19 mouse cellular contexts compared by ENCODE assay signal in the genomic region with DNA sequence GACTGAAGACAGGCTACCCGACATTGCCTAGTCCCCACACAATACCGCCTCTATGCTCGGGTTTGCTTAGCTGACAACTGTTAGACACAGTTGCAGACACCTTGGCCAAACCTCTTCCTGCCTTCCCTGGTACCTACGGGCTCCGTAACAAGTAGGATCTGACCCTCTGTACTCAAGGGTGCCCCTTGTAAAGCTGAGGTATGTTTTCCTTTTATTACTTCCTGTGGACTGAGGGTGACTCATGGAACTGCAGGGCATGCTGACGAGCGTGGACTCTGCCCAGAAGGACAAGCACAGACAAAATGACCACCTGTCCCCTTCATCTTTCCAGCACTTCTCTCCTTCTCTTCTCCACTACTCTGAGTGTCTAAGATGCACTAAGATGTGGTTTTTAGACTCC. TPM values are rescaled to one million over a fixed set of nuclear protein-coding genes. Genes with fewer than 3 reads are reported as not detected.
DNase-seq lines count a peak whose midpoint lies in the region; ATAC-seq and TF ChIP-seq lines count a peak whose summit lies in the region.
"Had no signal": no experiment of that assay in that cellular context is flagged by ENCODE, and none has a peak within 500 bp of the region (broad histone marks: within the 10 kb centered on the region; RNA-seq: fewer than 3 reads in every experiment).

No protein-coding gene starts in this region.

- no peak for ATAC-seq in midbrain, embryonic 11.5 days (ENCODE audit: low FRiP score)
- no peak for ATAC-seq in midbrain, embryonic 16.5 days
- ATAC-seq in intestine, postnatal 0 days, result peak; percentile 91
- ATAC-seq: activated CD4-positive, CD25-positive, alpha-beta regulatory T cell, adult 4 months; forebrain, embryonic 14.5 days had no signal

- peak; percentile 59 for DNase-seq in adrenal gland, adult 2 months
- no peak for DNase-seq in adrenal gland, postnatal 4 days (ENCODE audit: low spot score in 2 of 2)
- DNase-seq in midbrain, embryonic 11.5 days (ENCODE audit: low spot score, missing footprints), result peak; percentile 78
- peak; percentile 69 for DNase-seq in yolk sac, embryonic 10.5 days (ENCODE audit: low spot score)
- DNase-seq in embryo, embryonic 10 days (ENCODE audit: low spot score), result no peak
- no peak for DNase-seq in spleen, postnatal 4 days (ENCODE audit: low spot score in 2 of 2)
- DNase-seq: cerebellum, adult 18-20 months; cerebellum, postnatal 36 days; lung, postnatal 14 days; right cerebral cortex, postnatal 14 days had no signal

- no peak overlapping the region for H3K9ac ChIP-seq in midbrain, embryonic 11.5 days (ENCODE audit: low read length)
- no peak overlapping the region for H3K9ac ChIP-seq in midbrain, embryonic 16.5 days (ENCODE audit: low read depth, low read length)
- H3K9ac ChIP-seq in intestine, postnatal 0 days (ENCODE audit: low read depth, low read length), result no peak overlapping the region
- H3K9ac ChIP-seq: heart, embryonic 12.5 days; hindbrain, embryonic 15.5 days; kidney, embryonic 15.5 days had no signal

- no peak for TF ChIP-seq CTCF in intestine, postnatal 0 days (IDR thresholded peaks at IDR 0.05; ENCODE audit: low read depth)

- no peak overlapping the region for H3K4me3 ChIP-seq in midbrain, embryonic 11.5 days (ENCODE audit: low read depth, low read length)
- H3K4me3 ChIP-seq in midbrain, embryonic 16.5 days (ENCODE audit: low read depth, low read length), result no peak overlapping the region
- H3K4me3 ChIP-seq in intestine, postnatal 0 days (ENCODE audit: low read depth, low read length), result no peak overlapping the region
- H3K4me3 ChIP-seq: embryonic facial prominence, embryonic 10.5 days; heart, embryonic 12.5 days; hindbrain, embryonic 15.5 days; kidney, embryonic 15.5 days; midbrain, embryonic 10.5 days had no signal

- 82% methylated on average over 7 of the region's 7 CpGs for WGBS in midbrain, embryonic 11.5 days
- WGBS in midbrain, embryonic 16.5 days, result 87% methylated on average over 7 of the region's 7 CpGs
- WGBS in intestine, postnatal 0 days, result 22% methylated on average over 7 of the region's 7 CpGs

- peaks cover 14% of the 10 kb centered on the region for H3K4me1 ChIP-seq in midbrain, embryonic 11.5 days (ENCODE audit: control insufficient read depth, insufficient read depth, low read length)
- peaks cover 19% of the 10 kb centered on the region for H3K4me1 ChIP-seq in midbrain, embryonic 16.5 days (ENCODE audit: control insufficient read depth, insufficient read depth, low read length)
- peaks cover 2% of the 10 kb centered on the region; the same call in 1 of the 2 replicates for H3K4me1 ChIP-seq in intestine, postnatal 0 days (replicated peaks; ENCODE audit: control insufficient read depth, insufficient read depth, low read length)

- peaks cover 2% of the 10 kb centered on the region; the same call in 1 of the 2 replicates for H3K27me3 ChIP-seq in midbrain, embryonic 11.5 days (ENCODE audit: control insufficient read depth, insufficient read depth, low read length)
- no peaks in the 10 kb centered on the region; the same call in 1 of the 2 replicates for H3K27me3 ChIP-seq in midbrain, embryonic 16.5 days (ENCODE audit: control insufficient read depth, insufficient read depth, low read depth, low read length)
- H3K27me3 ChIP-seq in intestine, postnatal 0 days (replicated peaks; ENCODE audit: control insufficient read depth, insufficient read depth, low read length), result no peaks in the 10 kb centered on the region
- H3K27me3 ChIP-seq: heart, embryonic 12.5 days; hindbrain, embryonic 15.5 days; kidney, embryonic 15.5 days had no signal

- no peak overlapping the region for H3K4me2 ChIP-seq in midbrain, embryonic 11.5 days
- H3K4me2 ChIP-seq in midbrain, embryonic 16.5 days (ENCODE audit: low read length), result no peak overlapping the region
- H3K4me2 ChIP-seq in intestine, postnatal 0 days (replicated peaks; ENCODE audit: low read depth), result 0 out of 2 replicates have a peak overlapping the region, but pooled peaks have one; percentile 0
- H3K4me2 ChIP-seq: heart, embryonic 12.5 days; hindbrain, embryonic 15.5 days; kidney, embryonic 15.5 days had no signal

- no peak overlapping the region for H3K27ac ChIP-seq in midbrain, embryonic 11.5 days (ENCODE audit: low read depth, low read length)
- no peak overlapping the region for H3K27ac ChIP-seq in midbrain, embryonic 16.5 days (ENCODE audit: low read length)
- peak overlapping the region; percentile 89 for H3K27ac ChIP-seq in intestine, postnatal 0 days (ENCODE audit: low read depth, low read length)
- H3K27ac ChIP-seq: embryonic facial prominence, embryonic 10.5 days; hindbrain, embryonic 15.5 days; kidney, embryonic 15.5 days; midbrain, embryonic 10.5 days had no signal

- no peaks in the 10 kb centered on the region for H3K36me3 ChIP-seq in midbrain, embryonic 11.5 days (ENCODE audit: control insufficient read depth, insufficient read depth, low read length)
- no peaks in the 10 kb centered on the region for H3K36me3 ChIP-seq in midbrain, embryonic 16.5 days (ENCODE audit: control insufficient read depth, insufficient read depth, low read length)
- H3K36me3 ChIP-seq in intestine, postnatal 0 days (ENCODE audit: control insufficient read depth, insufficient read depth), result no peaks in the 10 kb centered on the region
- H3K36me3 ChIP-seq: embryonic facial prominence, embryonic 10.5 days; heart, embryonic 12.5 days; hindbrain, embryonic 15.5 days; kidney, embryonic 15.5 days; midbrain, embryonic 10.5 days had no signal

- H3K9me3 ChIP-seq in midbrain, embryonic 11.5 days (ENCODE audit: control insufficient read depth, low read length), result no peaks in the 10 kb centered on the region
- no peaks in the 10 kb centered on the region for H3K9me3 ChIP-seq in midbrain, embryonic 16.5 days (replicated peaks; ENCODE audit: control insufficient read depth, low read length, poor library complexity, severe bottlenecking)
- H3K9me3 ChIP-seq in intestine, postnatal 0 days (ENCODE audit: control insufficient read depth), result no peaks in the 10 kb centered on the region
- H3K9me3 ChIP-seq: embryonic facial prominence, embryonic 10.5 days; heart, embryonic 12.5 days; hindbrain, embryonic 15.5 days; kidney, embryonic 15.5 days; midbrain, embryonic 10.5 days had no signal

RNA-seq across cellular contexts. Expression of gene Rab31, which starts 1.9 kb away (rescaled TPM):
- total RNA-seq in adrenal gland, adult 2 months (2021), result 10 to 100 TPM; 36.7 to 48.2 TPM
- 15.9 and 16.7 TPM in 2 replicates for polyA plus RNA-seq in adrenal gland, adult 2 months (2012; rRNA removed)
- total RNA-seq in adrenal gland, postnatal 4 days (2021), result 10 to 100 TPM; 43.3 to 46.2 TPM
- 67.6 and 72.9 TPM in 2 replicates for polyA plus RNA-seq in midbrain, embryonic 11.5 days (2014; fragmentation: Nextera tagmentation; extraction: Ambion mirVana)
- 79.4 and 86.0 TPM in 2 replicates for polyA plus RNA-seq in midbrain, embryonic 16.5 days (2015; fragmentation: Nextera tagmentation; extraction: Ambion mirVana)
- 28.0 and 30.5 TPM in 2 replicates for polyA plus RNA-seq in intestine, postnatal 0 days (2015; fragmentation: Nextera tagmentation; extraction: Ambion mirVana)

RNA-seq across cellular contexts. Expression of gene Ppp4r1, which starts 7.9 kb away (rescaled TPM):
- 10 to 100 TPM; 59.2 to 60.7 TPM for total RNA-seq in adrenal gland, adult 2 months (2021)
- 19.1 and 24.9 TPM in 2 replicates for polyA plus RNA-seq in adrenal gland, adult 2 months (2012; rRNA removed)
- total RNA-seq in adrenal gland, postnatal 4 days (2021), result 10 to 100 TPM; 77.6 to 84.9 TPM
- 51.0 and 58.0 TPM in 2 replicates for polyA plus RNA-seq in midbrain, embryonic 11.5 days (2014; fragmentation: Nextera tagmentation; extraction: Ambion mirVana)
- polyA plus RNA-seq in midbrain, embryonic 16.5 days (2015; fragmentation: Nextera tagmentation; extraction: Ambion mirVana), result 41.5 and 45.2 TPM in 2 replicates
- 28.7 and 30.0 TPM in 2 replicates for polyA plus RNA-seq in intestine, postnatal 0 days (2015; fragmentation: Nextera tagmentation; extraction: Ambion mirVana)

Comparison
In these comparisons a context has a peak if more than half of its experiments do, and no peak if none do; other contexts are left out.
1. DNase-seq: peak in adrenal gland, adult 2 months (single experiment), midbrain, embryonic 11.5 days (single experiment) and yolk sac, embryonic 10.5 days (single experiment); none in adrenal gland, postnatal 4 days (0 of 2), embryo, embryonic 10 days (single experiment) and spleen, postnatal 4 days (0 of 2).